Mouse (Mus musculus) liver, embryonic 14.5 days (tissue): Measurements from ENCODE around the gene Churc1.

Experiments
- CTCF ChIP-seq: IDR thresholded peaks from 2 replicates; pipeline ENCODE4 v1.5.1; 2016; ENCODE audit warnings: antibody characterized with exemption, low read depth, control low read depth
- EP300 ChIP-seq: IDR thresholded peaks from 2 replicates; pipeline ENCODE4 v1.6.1; 2016; ENCODE audit warnings: antibody characterized with exemption, low read depth

DNA sequence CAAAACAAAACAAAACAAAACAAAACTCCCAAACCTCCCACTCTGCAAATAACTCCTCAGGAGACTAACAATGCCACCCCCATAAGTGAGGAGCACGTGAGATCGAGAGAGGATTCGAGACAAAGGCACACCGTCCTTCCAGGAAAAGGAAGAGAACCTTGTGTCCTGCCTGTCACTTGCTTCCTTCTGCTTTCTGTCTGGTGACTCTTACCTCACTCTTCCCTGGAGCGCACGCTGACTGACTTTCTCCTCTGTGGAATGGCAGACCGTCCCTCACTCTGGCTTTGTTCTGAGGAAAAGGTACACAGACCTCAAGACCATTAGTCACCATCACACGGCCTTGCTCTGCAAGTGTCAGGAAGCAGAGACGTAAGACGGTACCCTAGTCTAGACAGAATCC is 48.2 kb downstream of the Churc1 start:
- no peak for TF ChIP-seq EP300
- no peak for TF ChIP-seq CTCF
